ENCODE assay signal across 8 mouse cellular contexts in the genomic region with DNA sequence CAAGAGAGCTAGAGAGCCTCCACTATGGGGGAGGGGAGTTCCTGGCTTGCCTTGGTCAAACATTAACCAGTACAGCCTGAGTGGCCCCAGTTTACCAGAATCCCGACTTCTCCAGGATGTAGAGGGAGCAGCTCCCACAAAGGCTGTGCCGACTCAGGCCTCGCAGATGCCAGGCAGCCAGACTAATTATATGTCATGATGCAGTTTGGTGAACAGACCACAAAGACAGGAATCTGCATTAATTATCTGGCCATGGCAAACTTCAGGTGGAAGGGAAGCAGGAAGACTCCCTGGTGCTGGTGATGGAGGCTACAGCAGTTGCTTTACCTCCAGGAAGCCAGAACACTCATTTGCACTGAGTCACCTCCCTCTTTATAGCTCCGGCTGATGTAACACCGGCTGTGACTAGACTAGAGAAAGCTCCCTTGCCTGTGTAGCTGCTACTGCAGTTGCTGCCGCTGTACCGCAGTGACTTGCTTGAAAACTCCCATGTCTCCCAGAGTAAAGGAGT. TPM values are rescaled to one million over a fixed set of nuclear protein-coding genes. Genes with fewer than 3 reads are reported as not detected.
DNase-seq lines count a peak whose midpoint lies in the region; ATAC-seq and TF ChIP-seq lines count a peak whose summit lies in the region.

No protein-coding gene starts in this region.

- no peaks in the 10 kb centered on the region for H3K27me3 ChIP-seq in E14TG2a.4 (ENCODE audit: insufficient read depth, low read length)
- H3K27me3 ChIP-seq in erythroblast, embryonic 14.5 days (ENCODE audit: control insufficient read depth) = no peaks in the 10 kb centered on the region
- H3K27me3 ChIP-seq in limb, embryonic 12.5 days = no peaks in the 10 kb centered on the region
- no peaks in the 10 kb centered on the region for H3K27me3 ChIP-seq in neural tube, embryonic 13.5 days

- no peak for TF ChIP-seq CTCF in E14TG2a.4 (conservative IDR thresholded peaks at IDR 0.05; ENCODE audit: low read length)

- peak overlapping the region; percentile 51 for H3K4me3 ChIP-seq in E14TG2a.4 (replicated peaks; ENCODE audit: low read length)
- peak overlapping the region; percentile 65 for H3K4me3 ChIP-seq in erythroblast, embryonic 14.5 days (replicated peaks)
- no peak overlapping the region for H3K4me3 ChIP-seq in limb, embryonic 12.5 days (replicated peaks)
- H3K4me3 ChIP-seq in neural tube, embryonic 13.5 days = no peak overlapping the region

- DNase-seq in cerebellum, adult 8-10 months = peak; percentile 38
- no peak for DNase-seq in cerebellum, postnatal 4 days (ENCODE audit: low spot score in 2 of 2)
- DNase-seq in spleen, postnatal 14 days (ENCODE audit: low spot score in 2 of 2) = no peak

- H3K4me1 ChIP-seq in E14TG2a.4 (replicated peaks; ENCODE audit: low read depth, low read length) = peaks cover 96% of the 10 kb centered on the region
- H3K4me1 ChIP-seq in erythroblast, embryonic 14.5 days (ENCODE audit: control insufficient read depth) = peaks cover 91% of the 10 kb centered on the region
- H3K4me1 ChIP-seq in limb, embryonic 12.5 days (replicated peaks) = peaks cover 41% of the 10 kb centered on the region
- peaks cover 53% of the 10 kb centered on the region for H3K4me1 ChIP-seq in neural tube, embryonic 13.5 days (replicated peaks)

- ATAC-seq in inflammation-experienced regulatory T-cells, adult 6 months = peak; percentile 46
- ATAC-seq in limb, embryonic 12.5 days (ENCODE audit: insufficient number of reproducible peaks, insufficient read depth, low FRiP score, low TSS enrichment, low read depth) = no peak; the same call in 1 of the 2 replicates
- ATAC-seq in neural tube, embryonic 13.5 days (ENCODE audit: low read depth) = peak; percentile 43

- 0 out of 2 replicates have a peak overlapping the region, but pooled peaks have one; percentile 19 for H3K9ac ChIP-seq in limb, embryonic 12.5 days (replicated peaks)
- H3K9ac ChIP-seq in neural tube, embryonic 13.5 days = peak overlapping the region; percentile 54

- H3K9me3 ChIP-seq in E14TG2a.4 (ENCODE audit: low read length) = no peaks in the 10 kb centered on the region
- no peaks in the 10 kb centered on the region for H3K9me3 ChIP-seq in erythroblast, embryonic 14.5 days (ENCODE audit: control insufficient read depth, low read length)
- H3K9me3 ChIP-seq in limb, embryonic 12.5 days = no peaks in the 10 kb centered on the region
- H3K9me3 ChIP-seq in neural tube, embryonic 13.5 days = no peaks in the 10 kb centered on the region

- 7% methylated on average over 7 of the region's 7 CpGs for WGBS in limb, embryonic 12.5 days
- WGBS in neural tube, embryonic 13.5 days = 6% methylated on average over 7 of the region's 7 CpGs

- H3K36me3 ChIP-seq in E14TG2a.4 (ENCODE audit: insufficient read depth, low read length) = peaks cover 88% of the 10 kb centered on the region
- peaks cover 92% of the 10 kb centered on the region for H3K36me3 ChIP-seq in erythroblast, embryonic 14.5 days (ENCODE audit: control insufficient read depth)
- peaks cover 8% of the 10 kb centered on the region; the same call in 1 of the 2 replicates for H3K36me3 ChIP-seq in limb, embryonic 12.5 days
- no peaks in the 10 kb centered on the region for H3K36me3 ChIP-seq in neural tube, embryonic 13.5 days

- H3K27ac ChIP-seq in limb, embryonic 12.5 days = peak overlapping the region; percentile 80
- H3K27ac ChIP-seq in neural tube, embryonic 13.5 days (replicated peaks) = peak overlapping the region; percentile 73

- H3K4me2 ChIP-seq in limb, embryonic 12.5 days = peak overlapping the region; percentile 41
- peak overlapping the region; percentile 33 for H3K4me2 ChIP-seq in neural tube, embryonic 13.5 days

RNA-seq across cellular contexts. Expression of gene Slc7a5, which starts 9.6 kb away (rescaled TPM):
- polyA plus RNA-seq in erythroblast, embryonic 14.5 days (2012) = 12.4 and 35.9 TPM in 2 replicates
- polyA plus RNA-seq in inflammation-experienced regulatory T-cells, adult 6 months (2017; shearing (Covaris generic)) = 1 to 10 TPM; 2.5 to 4.4 (median 2.6) TPM
- 13.4 and 18.2 TPM in 2 replicates for polyA plus RNA-seq in limb, embryonic 12.5 days (2016; fragmentation: Nextera tagmentation; extraction: Ambion mirVana)
- 38.7 and 38.9 TPM in 2 replicates for polyA plus RNA-seq in neural tube, embryonic 13.5 days (2015; fragmentation: Nextera tagmentation; extraction: Ambion mirVana)

RNA-seq across cellular contexts. Expression of gene Car5a, which starts 46.8 kb away (rescaled TPM):
- 0.03 and 0.08 TPM in 2 replicates for polyA plus RNA-seq in erythroblast, embryonic 14.5 days (2012)
- not detected for polyA plus RNA-seq in inflammation-experienced regulatory T-cells, adult 6 months (2017; shearing (Covaris generic))
- polyA plus RNA-seq in limb, embryonic 12.5 days (2016; fragmentation: Nextera tagmentation; extraction: Ambion mirVana) = 0.18 and 0.51 TPM in 2 replicates
- polyA plus RNA-seq in neural tube, embryonic 13.5 days (2015; fragmentation: Nextera tagmentation; extraction: Ambion mirVana) = 0.23 and 0.31 TPM in 2 replicates

RNA-seq across cellular contexts. Expression of gene Banp, which starts 51.6 kb away (rescaled TPM):
- 8.0 and 8.8 TPM in 2 replicates for polyA plus RNA-seq in erythroblast, embryonic 14.5 days (2012)
- 10 to 100 TPM; 35.0 to 37.5 (median 36.2) TPM for polyA plus RNA-seq in inflammation-experienced regulatory T-cells, adult 6 months (2017; shearing (Covaris generic))
- 41.7 and 42.3 TPM in 2 replicates for polyA plus RNA-seq in limb, embryonic 12.5 days (2016; fragmentation: Nextera tagmentation; extraction: Ambion mirVana)
- polyA plus RNA-seq in neural tube, embryonic 13.5 days (2015; fragmentation: Nextera tagmentation; extraction: Ambion mirVana) = 59.9 and 60.1 TPM in 2 replicates

Comparison
In these comparisons a context has a peak if more than half of its experiments do, and no peak if none do; other contexts are left out.
1. H3K4me3 ChIP-seq: peak in E14TG2a.4 (single experiment) and erythroblast, embryonic 14.5 days (single experiment); none in limb, embryonic 12.5 days (single experiment) and neural tube, embryonic 13.5 days (single experiment).